Mouse (Mus musculus) lung, postnatal 10 days (tissue): ENCODE measurements around the gene Zmpste24.
A peak's percentile ranks its signal among the peaks of the same experiment; 100 is the strongest.

Source experiments
- DNase-seq: peaks from one replicate; pipeline ENCODE4 v3.0.0; 2021

The Zmpste24 gene

GRCm38 (mm10) chr4:121029632-121030031, 68.4 kb downstream of the Zmpste24 start:
- no peak for DNase-seq

GRCm38 (mm10) chr4:121028659-121029392, 69.2 kb downstream of the Zmpste24 start:
- DNase-seq: peak; percentile 70

GRCm38 (mm10) chr4:121028146-121028545, 69.9 kb downstream of the Zmpste24 start:
- DNase-seq: no peak

GRCm38 (mm10) chr4:121025681-121026080, 72.4 kb downstream of the Zmpste24 start:
- no peak for DNase-seq

- DNase-seq: peak; percentile 77
Observed at GRCm38 (mm10) chr4:121023941-121024340, 74.1 kb downstream of the Zmpste24 start.

GRCm38 (mm10) chr4:121023464-121023863, 74.6 kb downstream of the Zmpste24 start:
- DNase-seq: no peak

- no peak for DNase-seq
Observed at GRCm38 (mm10) chr4:121021911-121022310, 76.1 kb downstream of the Zmpste24 start.

- no peak for DNase-seq
Observed at GRCm38 (mm10) chr4:121020040-121020790, 77.8 kb downstream of the Zmpste24 start.

GRCm38 (mm10) chr4:121018250-121018649, 79.8 kb downstream of the Zmpste24 start:
- no peak for DNase-seq

GRCm38 (mm10) chr4:121016928-121017657, 80.9 kb downstream of the Zmpste24 start, which contains the start of gene Smap2:
Gene Smap2 (minus strand): TSS chr4:121017247.
- peak; percentile 99 for DNase-seq

- DNase-seq: no peak
Observed at GRCm38 (mm10) chr4:121016021-121016898, 81.8 kb downstream of the Zmpste24 start.

GRCm38 (mm10) chr4:121015268-121015659, 82.8 kb downstream of the Zmpste24 start:
- DNase-seq: no peak

GRCm38 (mm10) chr4:121014594-121015267, 83.3 kb downstream of the Zmpste24 start:
- no peak for DNase-seq

GRCm38 (mm10) chr4:121010770-121011549, 87.1 kb downstream of the Zmpste24 start:
- DNase-seq: no peak
